Comparison of ENCODE assay signal across 9 mouse cellular contexts in genomic region chr9:122085550-122086205, GRCm38 (mm10). TPM values are rescaled to one million over a fixed set of nuclear protein-coding genes. Genes with fewer than 3 reads are reported as not detected.
DNase-seq lines count a peak whose midpoint lies in the region; ATAC-seq and TF ChIP-seq lines count a peak whose summit lies in the region.
"Had no signal": no experiment of that assay in that cellular context is flagged by ENCODE, and none has a peak within 500 bp of the region (broad histone marks: within the 10 kb centered on the region; RNA-seq: fewer than 3 reads in every experiment).

No protein-coding gene starts in this region.

- H3K9me3 ChIP-seq in forebrain, embryonic 10.5 days: no peaks in the 10 kb centered on the region
- no peaks in the 10 kb centered on the region for H3K9me3 ChIP-seq in forebrain, embryonic 12.5 days

- no peak for DNase-seq in forebrain, embryonic 10.5 days (ENCODE audit: extremely low spot score, low spot score)
- peak in 1 of 2 experiments; percentile 24 for DNase-seq in layer of hippocampus, adult 2 months (ENCODE audit: low spot score in 2 of 2)
- no peak for DNase-seq in layer of hippocampus, postnatal 36 days
- DNase-seq in kidney, postnatal 25 days: peak; percentile 38 to 46
- DNase-seq in thymus, postnatal 0 days (ENCODE audit: low spot score): no peak
- no peak for DNase-seq in gastrocnemius, postnatal 10 days
- DNase-seq: cerebellum, adult 9-11 months had no signal

- ATAC-seq in forebrain, embryonic 12.5 days (ENCODE audit: low FRiP score): no peak

- no peak overlapping the region for H3K4me2 ChIP-seq in forebrain, embryonic 12.5 days

- no peaks in the 10 kb centered on the region for H3K27me3 ChIP-seq in forebrain, embryonic 10.5 days (ENCODE audit: poor library complexity, severe bottlenecking)
- no peaks in the 10 kb centered on the region for H3K27me3 ChIP-seq in forebrain, embryonic 12.5 days

- TF ChIP-seq CTCF in layer of hippocampus, adult 2 months (conservative IDR thresholded peaks at IDR 0.05): no peak

- 92% methylated on average over 3 of the region's 3 CpGs for WGBS in forebrain, embryonic 10.5 days
- WGBS in forebrain, embryonic 12.5 days: 81% methylated on average over 3 of the region's 3 CpGs

- no peak overlapping the region for H3K9ac ChIP-seq in forebrain, embryonic 12.5 days

- peaks cover 21% of the 10 kb centered on the region for H3K4me1 ChIP-seq in forebrain, embryonic 10.5 days
- H3K4me1 ChIP-seq in forebrain, embryonic 12.5 days: peaks cover 6% of the 10 kb centered on the region; the same call in 1 of the 2 replicates
- H3K4me1 ChIP-seq in brown adipose tissue, adult 24 weeks (ENCODE audit: control insufficient read depth, insufficient read depth, insufficient read length, low read length): peaks cover 40% of the 10 kb centered on the region

- peak overlapping the region; percentile 40; the same call in 1 of the 2 replicates for H3K27ac ChIP-seq in forebrain, embryonic 10.5 days
- no peak overlapping the region for H3K27ac ChIP-seq in forebrain, embryonic 12.5 days
- peak overlapping the region; percentile 73 for H3K27ac ChIP-seq in layer of hippocampus, adult 2 months
- H3K27ac ChIP-seq in brown adipose tissue, adult 24 weeks (replicated peaks; ENCODE audit: low read depth, low read length): peak overlapping the region; percentile 96

- H3K4me3 ChIP-seq in forebrain, embryonic 10.5 days: no peak overlapping the region
- H3K4me3 ChIP-seq in forebrain, embryonic 12.5 days (replicated peaks): no peak overlapping the region
- no peak overlapping the region for H3K4me3 ChIP-seq in layer of hippocampus, adult 2 months
- no peak overlapping the region for H3K4me3 ChIP-seq in brown adipose tissue, adult 24 weeks (ENCODE audit: insufficient read depth, low read depth, low read length)

- no peaks in the 10 kb centered on the region for H3K36me3 ChIP-seq in forebrain, embryonic 10.5 days (replicated peaks)
- H3K36me3 ChIP-seq in forebrain, embryonic 12.5 days (replicated peaks): no peaks in the 10 kb centered on the region

RNA-seq across cellular contexts. Expression of gene Snrk, which starts 31.4 kb away (rescaled TPM):
- polyA plus RNA-seq in forebrain, embryonic 10.5 days (2016; fragmentation: Nextera tagmentation; extraction: Ambion mirVana): 31.8 and 35.4 TPM in 2 replicates
- polyA plus RNA-seq in forebrain, embryonic 12.5 days (2016; fragmentation: Nextera tagmentation; extraction: Ambion mirVana): 51.1 and 60.4 TPM in 2 replicates
- 100 to 1,000 TPM; 103 to 105 TPM for total RNA-seq in layer of hippocampus, adult 2 months (2021)
- total RNA-seq in layer of hippocampus, postnatal 36 days (2021): 100 to 1,000 TPM; 105 to 113 TPM
- 78.1 and 111 TPM in 2 replicates for polyA plus RNA-seq in brown adipose tissue, adult 24 weeks (2012; ENCODE audit: insufficient read depth, insufficient read length, missing spikeins)
- polyA plus RNA-seq in thymus, postnatal 0 days (2015; fragmentation: Nextera tagmentation; extraction: Ambion mirVana): 38.5 and 42.3 TPM in 2 replicates
- total RNA-seq in gastrocnemius, postnatal 10 days (2021): 10 to 100 TPM; 54.8 to 73.5 TPM

Comparison
In these comparisons a context has a peak if more than half of its experiments do, and no peak if none do; other contexts are left out.
1. DNase-seq: peak in kidney, postnatal 25 days (2 of 2); none in forebrain, embryonic 10.5 days (single experiment), layer of hippocampus, postnatal 36 days (0 of 2), thymus, postnatal 0 days (single experiment) and gastrocnemius, postnatal 10 days (single experiment).